Mouse (Mus musculus) spleen, postnatal 36 days (tissue): ENCODE measurements around the gene Zc3h12a.
A peak's percentile ranks its signal among the peaks of the same experiment; 100 is the strongest.

Experiments
- DNase-seq, 2 experiments: peaks; one replicate each; pipeline ENCODE4 v3.0.0; 2022; ENCODE audit warnings: low spot score in 2 of 2, mixed read lengths in 1 of 2

Gene Zc3h12a

GRCm38 (mm10) chr4:125115081-125115480, 12.6 kb downstream of the Zc3h12a start:
- no peak for DNase-seq

DNA sequence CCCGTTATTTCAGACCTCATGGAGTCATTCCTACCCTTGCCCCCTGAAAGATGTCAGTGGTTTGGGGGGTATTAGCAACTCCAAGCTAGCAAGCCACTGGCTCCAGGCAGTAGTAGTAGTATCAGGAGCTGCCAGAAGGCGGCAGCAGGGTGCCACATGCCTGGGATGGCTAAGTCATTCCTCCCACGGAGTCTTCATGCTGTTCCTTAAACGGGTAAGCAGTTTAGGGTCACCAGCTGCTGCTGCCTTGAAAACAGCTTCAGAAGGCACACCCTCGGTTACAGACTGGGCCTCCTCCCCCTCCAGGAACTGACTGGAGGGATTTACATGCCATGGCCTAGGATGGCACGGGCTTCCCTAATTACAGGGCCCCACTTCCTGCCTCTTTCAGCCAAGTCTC, 13.0 kb downstream of the Zc3h12a start:
- peak; percentile 77 to 83 for DNase-seq

GRCm38 (mm10) chr4:125105354-125105753, 22.3 kb downstream of the Zc3h12a start:
- DNase-seq, result no peak

GRCm38 (mm10) chr4:125101334-125101733, 26.3 kb downstream of the Zc3h12a start:
- no peak for DNase-seq

DNA sequence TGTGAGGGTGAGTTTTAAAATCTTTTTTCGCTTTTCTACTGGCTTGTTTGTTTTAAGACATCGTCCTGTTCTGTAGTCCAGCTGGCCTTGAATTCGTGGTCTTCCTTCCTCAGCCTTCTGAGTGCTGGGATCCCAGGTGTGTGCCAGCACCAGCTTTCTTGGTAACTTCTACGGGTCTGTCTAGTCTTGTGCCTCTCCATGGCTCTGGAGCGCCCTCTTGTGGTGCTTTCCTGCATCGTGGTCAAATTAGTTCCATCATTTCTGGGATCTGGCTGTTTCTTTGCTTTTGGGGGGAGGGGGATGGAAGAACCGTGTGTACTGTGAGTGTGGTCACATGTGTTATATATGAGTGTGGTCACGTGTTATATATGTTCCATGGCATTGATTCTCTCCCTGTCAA, 28.2 kb downstream of the Zc3h12a start:
- DNase-seq, result peak; percentile 57 to 72

GRCm38 (mm10) chr4:125097412-125097811, 30.2 kb downstream of the Zc3h12a start:
- DNase-seq, result no peak

DNA sequence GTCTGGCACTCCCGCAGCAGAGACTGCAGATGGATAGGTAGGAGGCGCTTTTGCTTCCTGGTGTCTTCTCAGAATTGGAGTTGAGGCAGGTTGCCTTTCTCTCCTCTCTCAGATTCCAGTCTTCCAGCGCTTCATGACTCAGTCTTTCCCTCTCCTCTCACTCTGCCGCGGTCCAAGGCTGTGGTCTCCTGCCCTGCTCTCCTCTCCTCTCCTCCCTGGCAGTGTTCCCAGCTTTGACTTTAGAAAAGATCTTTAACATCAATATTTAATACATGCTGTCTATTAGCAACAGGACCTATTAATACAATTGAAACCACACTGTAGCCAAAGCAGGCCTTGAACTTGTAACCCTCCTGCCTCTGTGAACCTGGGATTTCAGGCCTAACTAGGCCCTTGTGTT, 31.6 kb downstream of the Zc3h12a start:
- DNase-seq, result no peak

DNA sequence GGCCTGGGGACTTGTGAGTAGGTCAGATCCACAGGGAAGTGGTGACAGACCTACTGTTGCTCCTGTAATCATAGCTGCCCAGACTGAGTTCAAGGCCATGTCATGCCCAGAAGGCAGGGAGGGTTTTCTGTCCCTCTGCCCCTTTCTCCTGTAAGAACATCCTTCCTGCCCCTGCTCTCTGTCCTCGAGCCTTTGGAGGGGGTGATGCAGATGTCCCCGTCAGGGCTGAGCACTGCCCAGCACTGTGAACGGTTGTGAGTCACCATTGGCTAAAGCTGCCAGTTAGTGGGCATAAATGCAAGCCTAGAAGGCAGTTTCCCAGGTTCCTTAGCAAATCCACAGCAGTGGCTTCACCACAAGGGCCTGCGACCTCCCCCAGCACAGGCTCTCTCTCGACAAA, 34.6 kb downstream of the Zc3h12a start:
- no peak for DNase-seq

DNA sequence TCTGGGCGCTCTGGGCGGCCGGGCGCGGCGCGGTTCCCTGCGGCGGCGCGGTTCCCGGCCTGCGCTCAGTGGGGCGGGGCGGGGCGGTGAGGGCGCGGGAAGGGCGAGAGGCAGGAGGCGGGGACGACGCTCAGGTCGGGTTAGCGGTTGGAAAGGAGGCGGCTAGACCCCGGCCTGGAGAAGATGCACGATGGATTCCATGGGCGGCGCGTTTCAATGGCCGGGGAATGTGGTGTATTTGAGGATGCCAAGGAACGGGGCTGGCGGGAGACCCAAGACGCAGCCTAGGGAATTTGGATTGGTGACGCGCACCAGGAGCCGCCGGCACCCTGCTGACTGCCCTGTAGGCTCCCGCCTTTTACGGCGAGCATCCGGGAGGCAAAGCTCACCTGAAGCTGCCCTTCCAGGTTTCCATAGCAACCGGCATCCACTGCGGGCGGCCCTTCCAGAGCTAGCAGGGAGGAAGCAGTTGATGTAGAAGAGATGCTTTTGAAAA, 42.2 kb downstream of the Zc3h12a start:
- DNase-seq, result peak; percentile 41 to 61

GRCm38 (mm10) chr4:125084403-125085345, 43.0 kb downstream of the Zc3h12a start, which contains the start of gene Meaf6:
Meaf6 (plus strand) TSS chr4:125085134.
- DNase-seq, result peak; percentile 87

DNA sequence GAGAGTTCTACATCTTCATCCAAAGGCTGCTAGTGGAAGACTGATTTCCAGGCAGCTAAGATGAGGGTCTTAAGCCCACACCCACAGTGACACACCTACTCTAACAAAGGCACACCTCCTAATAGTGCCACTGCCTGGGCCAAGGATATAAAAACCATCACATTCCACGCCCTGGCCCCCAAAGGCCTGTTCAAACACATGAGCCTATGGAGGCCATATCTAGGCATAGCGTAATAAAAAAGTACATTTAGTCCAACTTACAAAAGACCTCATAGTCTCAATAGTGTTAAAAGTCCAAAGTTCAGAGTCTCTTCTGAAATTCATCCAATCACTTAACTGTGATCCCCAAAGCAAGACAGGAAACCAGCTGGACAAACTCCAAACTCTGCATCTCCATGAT, 48.9 kb downstream of the Zc3h12a start:
- DNase-seq, result no peak

DNA sequence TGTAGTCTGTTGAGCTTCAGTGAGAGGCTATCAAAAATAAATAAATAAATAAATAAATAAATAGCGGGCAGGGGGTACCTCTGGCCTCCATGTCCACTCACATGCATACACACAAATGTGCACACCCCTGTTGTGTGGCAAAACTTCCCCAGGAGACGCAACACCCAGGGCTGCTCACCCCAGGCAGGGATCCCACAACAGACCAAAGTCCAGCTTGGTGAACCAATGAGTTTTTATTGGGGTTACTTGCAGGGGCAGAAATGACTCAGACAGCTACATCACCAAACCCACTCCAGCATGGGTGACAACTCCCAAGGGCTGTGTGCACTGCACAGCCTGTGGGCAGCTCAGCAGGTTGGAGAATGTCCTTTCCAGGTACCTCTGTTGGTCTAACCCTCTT, 49.9 kb downstream of the Zc3h12a start:
- DNase-seq, result no peak
